Mouse (Mus musculus) neural tube, embryonic 11.5 days (tissue): ENCODE data around the gene Defb39. TPM values are rescaled to one million over a fixed set of nuclear protein-coding genes. Genes with fewer than 3 reads are reported as not detected.

Experiments
- ATAC-seq: fragments of 200-750 bp; cut with Nextera tagmentation; 2 replicates; pipeline ENCODE4 v1.8.0; 2017; ENCODE audit warnings: moderate number of reproducible peaks, mild to moderate bottlenecking, moderate TSS enrichment, moderate library complexity; ENCODE audit not compliant: insufficient read depth, low FRiP score, low TSS enrichment
- DNase-seq: peaks from one replicate; pipeline ENCODE4 v3.0.0-alpha.2; 2015; ENCODE audit warnings: low spot score
- H3K27ac ChIP-seq: fragments of 300-500 bp; sonication (generic); 2 replicates; pipeline ENCODE4 v1.5.1; 2014; ENCODE audit warnings: low read depth, mild to moderate bottlenecking, low read length
- H3K27me3 ChIP-seq: fragments of 300-500 bp; sonication (generic); 2 replicates; pipeline ENCODE4 v1.6.1; 2014; ENCODE audit warnings: mild to moderate bottlenecking, low read length, mixed read lengths; ENCODE audit not compliant: control insufficient read depth, insufficient read depth
- H3K36me3 ChIP-seq: fragments of 300-500 bp; sonication (generic); 2 replicates; pipeline ENCODE4 v1.6.1; 2014; ENCODE audit warnings: mild to moderate bottlenecking, low read length, moderate library complexity, mixed read lengths; ENCODE audit not compliant: control insufficient read depth, insufficient read depth
- H3K4me1 ChIP-seq: fragments of 300-500 bp; sonication (generic); 2 replicates; pipeline ENCODE4 v1.6.1; 2014; ENCODE audit warnings: low read length, mixed read lengths; ENCODE audit not compliant: control insufficient read depth, insufficient read depth
- H3K4me2 ChIP-seq: fragments of 300-500 bp; sonication (generic); 2 replicates; pipeline ENCODE4 v1.6.1; 2014; ENCODE audit warnings: low read depth, mild to moderate bottlenecking, moderate library complexity
- H3K4me3 ChIP-seq: fragments of 300-500 bp; sonication (generic); 2 replicates; pipeline ENCODE4 v1.5.1; 2014; ENCODE audit warnings: low read depth, low read length
- H3K9ac ChIP-seq: fragments of 300-500 bp; sonication (generic); 2 replicates; pipeline ENCODE4 v1.6.1; 2014; ENCODE audit warnings: mild to moderate bottlenecking, low read length
- H3K9me3 ChIP-seq: fragments of 300-500 bp; sonication (generic); 2 replicates; pipeline ENCODE4 v1.6.1; 2016; ENCODE audit warnings: low read length; ENCODE audit not compliant: control insufficient read depth
- WGBS: fragments of 180-500 bp; shearing (Covaris S2); extraction: QIAGEN DNeasy Blood & Tissue Kit; methylation state at CpG from one replicate; pipeline ENCODE4 v1.1.7; 2014; 5-methylcytosine and 5-hydroxymethylcytosine counted together
- polyA plus RNA-seq: library from polyadenylated mRNA; unstranded; fragments of >200 nt; fragmentation: Nextera tagmentation; extraction: Ambion mirVana; gene quantifications from 2 replicates; pipeline ENCODE4 v1.2.1, GENCODE M21; 2014

Gene Defb39
- not detected in 2 replicates for polyA plus RNA-seq

GRCm38 (mm10) chr8:19064710-19065109, at the start of gene Defb39:
Gene Defb39 (minus strand): TSS chr8:19064810.
- Histone ChIP-seq H3K36me3 (no peaks in the 10 kb centered on the region), H3K4me3 (no peak within 1 kb of the TSS), H3K27ac (no peak within 1 kb of the TSS), H3K27me3 (no peaks in the 10 kb centered on the region), H3K4me2 (no peak within 1 kb of the TSS), H3K9ac (no peak within 1 kb of the TSS), H3K9me3 (no peaks in the 10 kb centered on the region), H3K4me1 (no peaks in the 10 kb centered on the region)
- 74% methylated on average over 1 of the region's 1 CpGs for WGBS
- DNase-seq (no peak), ATAC-seq (no peak)

DNA sequence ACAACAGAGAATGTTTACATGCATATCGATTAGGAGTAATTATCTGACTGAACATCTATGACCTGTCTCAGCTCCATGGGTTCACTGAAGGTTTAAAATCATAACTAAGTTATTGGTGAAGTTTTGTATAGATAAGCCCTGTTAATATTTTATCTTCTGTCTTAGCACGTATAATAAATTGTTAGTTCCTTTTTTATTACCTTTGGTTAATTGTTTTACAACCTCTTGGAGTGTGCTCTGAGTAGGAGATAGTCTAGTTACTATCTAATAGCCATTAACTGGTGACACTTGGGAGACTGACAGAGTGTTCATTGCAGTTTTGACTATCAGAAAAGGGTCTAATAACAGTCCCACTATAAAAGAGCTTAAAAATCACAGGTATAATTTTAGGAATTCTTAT, 1.4 kb upstream of the Defb39 start:
- Histone ChIP-seq H3K27me3 (no peaks in the 10 kb centered on the region), H3K9me3 (no peaks in the 10 kb centered on the region), H3K36me3 (no peaks in the 10 kb centered on the region), H3K4me3 (no peak overlapping the region), H3K27ac (no peak overlapping the region), H3K4me2 (no peak overlapping the region), H3K9ac (no peak overlapping the region), H3K4me1 (no peaks in the 10 kb centered on the region)
- no peak for ATAC-seq
- WGBS: 75% methylated on average over 2 of the region's 2 CpGs
- DNase-seq: no peak

GRCm38 (mm10) chr8:19062891-19063290, 1.7 kb downstream of the Defb39 start:
- DNase-seq (no peak), ATAC-seq (no peak)
- no peak overlapping the region for H3K4me2 ChIP-seq
- no peaks in the 10 kb centered on the region for H3K4me1 ChIP-seq
- no peaks in the 10 kb centered on the region for H3K9me3 ChIP-seq
- H3K27me3 ChIP-seq: no peaks in the 10 kb centered on the region
- H3K4me3 ChIP-seq: no peak overlapping the region
- no peak overlapping the region for H3K9ac ChIP-seq
- H3K36me3 ChIP-seq: no peaks in the 10 kb centered on the region
- no peak overlapping the region for H3K27ac ChIP-seq

- H3K36me3 ChIP-seq: no peaks in the 10 kb centered on the region
- no peaks in the 10 kb centered on the region for H3K9me3 ChIP-seq
- no peak overlapping the region for H3K9ac ChIP-seq
- H3K4me2 ChIP-seq: no peak overlapping the region
- no peak overlapping the region for H3K4me3 ChIP-seq
- no peak overlapping the region for H3K27ac ChIP-seq
- DNase-seq (no peak), ATAC-seq (no peak)
- H3K4me1 ChIP-seq: no peaks in the 10 kb centered on the region
- WGBS: 93% methylated on average over 14 of the region's 14 CpGs
- no peaks in the 10 kb centered on the region for H3K27me3 ChIP-seq
These were observed 19.4 kb downstream of the Defb39 start for GRCm38 (mm10) chr8:19045242-19045641.

DNA sequence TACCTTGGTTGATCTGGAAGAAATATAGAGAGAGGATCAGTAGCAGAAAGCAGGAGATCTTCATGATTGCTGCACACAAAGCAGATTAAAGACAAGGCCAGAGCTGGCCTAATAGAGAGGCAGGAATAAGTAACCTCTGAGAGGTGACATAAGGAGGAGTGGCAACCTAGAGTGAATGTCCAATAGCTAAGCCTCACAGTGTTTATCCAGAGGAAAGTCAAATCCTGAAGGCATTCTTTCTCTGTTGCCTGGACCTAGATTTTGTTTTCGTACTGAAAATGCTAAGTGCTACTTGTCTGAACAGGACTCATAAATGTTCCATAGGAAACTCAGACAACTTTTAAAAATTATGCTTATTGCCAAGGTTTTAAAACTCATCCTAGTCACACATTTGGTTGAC, 38.1 kb downstream of the Defb39 start, which contains the start of gene Defb38:
Gene Defb38, minus strand, starts transcription at position 101 of the 400 bp plus-strand sequence.
- 88% methylated on average over 1 of the region's 1 CpGs for WGBS
- DNase-seq (no peak), ATAC-seq (no peak)
- Histone ChIP-seq H3K9ac (no peak within 1 kb of the TSS), H3K36me3 (no peaks in the 10 kb centered on the region), H3K9me3 (no peaks in the 10 kb centered on the region; the same call in 1 of the 2 replicates), H3K4me1 (no peaks in the 10 kb centered on the region), H3K27me3 (no peaks in the 10 kb centered on the region), H3K27ac (no peak within 1 kb of the TSS), H3K4me3 (no peak within 1 kb of the TSS), H3K4me2 (no peak within 1 kb of the TSS)

Other genes starting within 250 kb of the Defb39 start
- not detected in 2 replicates for gene Defb40, start 86.6 kb downstream of the Defb39 start, polyA plus RNA-seq
- not detected in 2 replicates for gene Defb37, start 73.8 kb downstream of the Defb39 start, polyA plus RNA-seq
- gene Defb38, start 38.2 kb downstream of the Defb39 start, polyA plus RNA-seq: not detected in 2 replicates
- not detected in 2 replicates for gene Defb12, start 50.0 kb upstream of the Defb39 start, polyA plus RNA-seq
- gene Defb34, start 58.9 kb upstream of the Defb39 start, polyA plus RNA-seq: not detected in 2 replicates
- not detected in 2 replicates for gene Gm45826, start 76.0 kb upstream of the Defb39 start, polyA plus RNA-seq
- not detected in 2 replicates for gene Defb14, start 129.5 kb upstream of the Defb39 start, polyA plus RNA-seq
- not detected in 2 replicates for gene Defb4, start 133.9 kb upstream of the Defb39 start, polyA plus RNA-seq
- gene Defb6, start 160.7 kb upstream of the Defb39 start, polyA plus RNA-seq: not detected in 2 replicates
- not detected in 2 replicates for gene Defb46, start 175.1 kb upstream of the Defb39 start, polyA plus RNA-seq
- gene Defb5, start 182.8 kb upstream of the Defb39 start, polyA plus RNA-seq: not detected in 2 replicates
- gene Defb3, start 228.6 kb upstream of the Defb39 start, polyA plus RNA-seq: not detected in 2 replicates